Mouse (Mus musculus) layer of hippocampus, adult 11-12 months (tissue): ENCODE results near the gene 1700028J19Rik.
"Not testable (repeated sequence)": the region's sequence is repeated elsewhere in the genome, so short reads cannot be mapped to it uniquely, and the experiment has no call there.

Experiments
- DNase-seq: peaks from one replicate; pipeline ENCODE4 v3.0.0; 2022; ENCODE audit warnings: low spot score

The 1700028J19Rik gene

DNA sequence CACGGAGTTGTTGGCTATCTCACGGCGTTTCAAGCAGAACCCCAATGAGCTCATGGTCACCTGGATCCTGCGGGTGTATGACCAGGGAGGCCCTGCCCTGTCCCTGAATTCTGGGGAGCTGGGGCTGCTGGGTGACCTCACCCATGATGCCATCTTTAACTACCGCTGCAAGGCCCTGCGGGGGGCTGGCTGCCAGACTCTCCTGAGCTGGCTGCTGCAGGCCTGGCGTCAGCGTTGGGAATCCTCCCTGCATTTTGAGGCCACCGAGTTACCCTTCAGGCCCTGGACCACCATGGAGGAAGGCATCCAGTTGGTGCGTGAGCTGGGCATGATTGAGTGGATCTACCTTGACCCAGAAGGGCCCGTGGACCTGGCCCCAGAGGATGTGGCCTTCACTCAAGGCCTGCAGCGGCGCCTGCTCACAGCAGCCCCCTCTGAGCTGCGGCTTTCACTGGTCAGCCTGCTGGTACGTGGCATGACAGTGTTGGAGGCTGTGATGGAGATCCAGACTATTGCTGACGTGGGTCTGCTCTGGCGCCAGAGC, 4.3 kb upstream of the 1700028J19Rik start:
- DNase-seq, result not testable (repeated sequence)

- DNase-seq, result no peak
Observed at GRCm38 (mm10) chr7:44249248-44249647, 2.8 kb upstream of the 1700028J19Rik start.

DNA sequence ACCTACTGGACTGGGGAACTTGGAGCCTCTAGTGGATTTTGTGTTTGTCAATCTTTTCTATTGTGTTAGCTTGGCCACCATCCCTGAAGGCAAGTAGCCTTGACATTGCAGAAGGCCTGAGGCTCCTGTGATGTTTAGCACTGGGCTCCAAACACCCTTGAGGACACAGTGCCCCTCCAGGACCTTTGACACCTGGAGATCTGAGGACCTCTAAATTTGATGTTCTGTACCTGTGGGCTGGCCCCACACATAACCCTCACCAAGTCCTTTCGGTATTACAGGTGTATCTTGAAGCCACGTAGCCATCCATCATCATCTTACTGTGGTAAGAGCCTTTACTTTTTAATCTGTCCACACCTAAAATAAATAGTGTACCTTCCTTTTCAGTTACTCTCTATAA, 1.5 kb upstream of the 1700028J19Rik start:
- DNase-seq, result no peak

- peak; percentile 46 for DNase-seq
Observed at GRCm38 (mm10) chr7:44246984-44247470, 532 bp upstream of the 1700028J19Rik start.

GRCm38 (mm10) chr7:44244080-44244479, 2.4 kb downstream of the 1700028J19Rik start:
- DNase-seq, result no peak

- no peak for DNase-seq
Observed at GRCm38 (mm10) chr7:44241163-44241562, 5.3 kb downstream of the 1700028J19Rik start.

DNA sequence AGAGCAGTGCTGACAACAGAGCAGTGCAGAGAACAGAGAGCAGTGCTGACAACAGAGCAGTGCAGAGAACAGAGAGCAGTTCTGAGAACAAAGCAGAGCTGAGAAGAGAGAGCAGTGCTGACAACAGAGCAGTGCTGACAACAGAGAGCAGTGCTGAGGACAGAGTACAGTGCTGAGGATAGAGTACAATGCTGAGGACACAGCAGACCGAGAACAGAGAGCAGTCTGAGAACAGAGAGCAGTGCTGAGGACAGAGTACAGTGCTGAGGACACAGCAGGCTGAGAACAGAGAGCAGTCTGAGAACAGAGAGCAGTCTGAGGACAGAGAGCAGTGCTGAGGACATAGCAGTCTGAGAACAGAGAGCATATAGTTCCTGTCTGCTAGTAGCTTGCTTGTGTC, 5.8 kb downstream of the 1700028J19Rik start:
- no peak for DNase-seq

- DNase-seq, result no peak
Observed at GRCm38 (mm10) chr7:44239913-44240312, 6.6 kb downstream of the 1700028J19Rik start.

DNA sequence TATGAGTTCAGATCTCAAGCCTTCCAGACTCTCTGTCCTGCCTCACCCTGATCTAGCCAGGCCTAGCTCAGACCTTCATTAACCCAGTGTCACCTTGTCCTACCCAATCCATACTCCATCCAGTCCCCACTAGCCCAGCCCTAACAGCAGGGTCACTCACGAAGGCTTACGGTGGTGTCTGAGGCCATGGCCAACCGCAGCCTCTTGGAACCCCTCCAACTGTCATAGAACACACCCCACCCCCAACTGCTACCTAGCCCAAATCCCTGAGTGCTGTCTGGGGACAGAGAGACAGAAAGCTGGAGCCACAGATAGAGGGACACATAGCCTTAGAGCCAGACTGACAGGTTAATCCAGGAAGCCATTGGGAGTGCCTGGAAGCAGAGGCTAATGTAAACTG, 10.6 kb downstream of the 1700028J19Rik start, which contains the start of gene Gm36864:
Gene Gm36864, plus strand, starts transcription at position 269 of the 400 bp plus-strand sequence.
- no peak for DNase-seq

GRCm38 (mm10) chr7:44225076-44225475, 21.4 kb downstream of the 1700028J19Rik start, which contains the start of gene Klk1:
Gene Klk1, plus strand, starts transcription at chr7:44225360.
- DNase-seq, result no peak

DNA sequence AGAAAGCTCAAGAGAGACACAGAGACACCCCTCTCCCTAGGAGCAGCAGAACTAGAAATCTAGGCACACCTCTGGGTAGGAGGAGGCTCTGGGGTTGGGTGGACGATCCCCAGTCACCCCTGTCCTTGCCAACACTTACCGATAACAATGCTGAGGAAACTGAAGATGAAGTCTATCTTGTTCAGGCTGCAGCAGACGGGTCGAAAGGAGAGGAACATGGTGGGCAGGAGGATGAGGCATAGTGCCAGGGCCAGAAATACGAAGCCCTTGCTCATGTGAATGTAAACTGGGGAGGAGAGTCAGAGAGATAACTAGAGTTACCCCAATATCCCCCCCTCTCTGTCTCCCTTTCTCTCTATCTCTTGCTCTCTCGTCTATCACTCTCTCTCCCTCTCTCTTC, 24.2 kb downstream of the 1700028J19Rik start:
- DNase-seq, result not testable (repeated sequence)

DNA sequence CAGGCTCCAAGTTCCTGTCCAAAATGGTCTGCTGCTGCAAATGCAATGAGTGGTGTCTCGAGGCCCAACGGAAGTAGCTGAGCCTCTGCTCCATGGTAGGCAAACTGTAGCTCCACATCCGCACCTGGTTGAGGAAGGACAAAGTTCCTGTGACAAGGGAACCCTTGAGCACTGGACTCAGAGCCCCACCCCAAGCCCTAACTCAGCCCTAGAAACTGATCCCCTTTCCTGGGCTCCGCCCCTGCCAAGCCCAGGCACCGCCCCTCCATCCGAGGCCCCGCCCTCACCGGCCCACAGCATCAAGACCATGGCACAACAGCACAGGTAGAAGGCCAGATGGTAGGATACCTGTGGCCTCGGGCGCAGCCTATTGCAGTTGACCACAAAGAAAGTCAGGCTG, 24.9 kb downstream of the 1700028J19Rik start:
- DNase-seq, result not testable (repeated sequence)

- DNase-seq, result no peak
Observed at GRCm38 (mm10) chr7:44215645-44216044, 30.9 kb downstream of the 1700028J19Rik start, which contains the start of gene Klk1b5. Gene Klk1b5, plus strand, starts transcription at chr7:44215945.

DNA sequence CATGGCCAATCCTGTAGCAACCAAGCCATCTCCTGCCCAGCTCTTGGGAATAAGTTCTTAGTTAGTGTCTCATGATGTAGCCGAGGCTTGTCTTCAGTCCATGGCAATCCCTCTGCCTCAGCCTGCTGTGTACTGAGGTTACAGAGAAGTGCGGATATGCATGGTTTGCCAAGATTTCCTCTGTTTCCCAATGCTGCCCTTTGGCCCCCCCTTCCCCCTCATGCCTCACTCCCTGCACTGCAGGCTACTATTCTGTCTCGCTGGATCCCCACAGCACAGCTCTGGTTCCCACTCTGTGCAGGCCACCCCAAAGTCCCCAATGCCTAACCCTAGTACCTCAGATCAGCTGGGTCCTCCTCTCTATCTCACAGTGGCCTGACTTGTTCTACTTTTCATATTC, 38.2 kb downstream of the 1700028J19Rik start:
- DNase-seq, result no peak

- DNase-seq, result not testable (repeated sequence)
Observed at GRCm38 (mm10) chr7:44207135-44207534, 39.4 kb downstream of the 1700028J19Rik start, which contains the start of gene Klk1b4. Gene Klk1b4, plus strand, starts transcription at chr7:44207435.

DNA sequence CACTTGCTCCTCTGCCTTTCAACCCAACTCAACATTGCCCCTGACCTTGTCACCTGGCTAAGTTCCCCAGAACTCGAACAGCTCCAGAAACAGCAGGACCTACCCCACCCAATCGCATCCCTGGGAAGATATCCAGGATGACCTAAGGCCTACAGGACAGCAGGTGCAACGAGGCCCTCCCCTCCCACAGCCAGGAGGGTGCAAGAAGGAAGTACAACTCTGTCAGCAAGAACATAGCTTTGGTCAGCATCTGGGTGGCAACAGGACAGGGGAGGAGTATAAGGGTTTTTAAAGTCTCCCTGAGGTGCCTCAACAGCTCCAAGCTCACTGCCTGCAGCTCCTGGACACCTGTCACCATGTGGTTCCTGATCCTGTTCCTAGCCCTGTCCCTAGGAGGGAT, 48.6 kb downstream of the 1700028J19Rik start, which contains the start of gene Klk1b3:
Gene Klk1b3, plus strand, starts transcription at position 301 of the 400 bp plus-strand sequence.
- no peak for DNase-seq

GRCm38 (mm10) chr7:44193466-44193865, 53.0 kb downstream of the 1700028J19Rik start:
- not testable (repeated sequence) for DNase-seq

DNA sequence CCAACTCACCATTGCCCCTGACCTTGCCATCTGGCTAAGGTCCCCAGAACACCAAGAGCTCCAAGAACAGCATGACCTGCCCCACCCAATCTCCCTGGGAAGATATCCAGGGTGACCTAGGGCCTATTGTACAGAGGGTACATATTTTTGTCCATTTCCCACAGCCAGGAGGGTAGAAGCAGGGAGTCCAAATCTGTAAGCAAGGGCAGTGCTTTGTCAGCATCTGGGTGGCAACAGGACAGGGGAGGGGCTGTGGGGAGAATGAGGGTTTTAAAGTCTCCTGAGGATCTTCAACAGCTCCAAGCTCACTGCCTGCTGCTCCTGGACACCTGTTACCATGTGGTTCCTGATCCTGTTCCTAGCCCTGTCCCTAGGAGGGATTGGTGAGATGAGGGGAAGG, 58.6 kb downstream of the 1700028J19Rik start, which contains the start of gene Klk1b24:
Gene Klk1b24, plus strand, starts transcription at position 301 of the 400 bp plus-strand sequence.
- DNase-seq, result not testable (repeated sequence)

DNA sequence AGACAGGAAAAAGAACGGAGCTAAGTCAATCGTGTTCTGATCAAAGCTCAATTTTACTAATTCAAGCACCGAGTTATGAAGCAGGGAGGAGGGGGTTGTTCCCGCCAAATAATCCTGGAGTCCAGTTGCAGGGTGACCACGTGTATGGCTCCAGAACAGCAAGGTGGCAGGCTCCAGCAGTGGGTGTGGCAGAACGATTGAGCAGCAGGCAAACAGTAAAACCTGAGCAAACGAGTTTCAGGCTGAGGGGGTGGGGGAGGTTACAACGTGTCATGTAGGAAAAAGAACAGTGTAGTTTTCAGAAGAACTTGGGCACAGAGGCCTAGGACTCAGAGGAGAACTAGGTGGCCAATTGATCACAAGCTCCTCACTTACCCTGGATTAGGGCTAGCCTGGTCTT, 60.0 kb downstream of the 1700028J19Rik start:
- DNase-seq, result not testable (repeated sequence)
